Mouse (Mus musculus) cerebellum, postnatal 4 days (tissue): ENCODE measurements at regions not wholly inside any gene's neighbourhood (a gene's known extent, or its start where the extent isn't known, plus 50 kb on each side); places are given as distances from the start of the nearest gene placed in this dataset.
"Not testable (repeated sequence)": the region's sequence is repeated elsewhere in the genome, so short reads cannot be mapped to it uniquely, and the experiment has no call there.

Source experiments
- DNase-seq, 2 experiments: peaks; one replicate each; pipeline ENCODE4 v3.0.0; 2022; ENCODE audit warnings: low spot score in 2 of 2, mixed read lengths in 1 of 2

DNA sequence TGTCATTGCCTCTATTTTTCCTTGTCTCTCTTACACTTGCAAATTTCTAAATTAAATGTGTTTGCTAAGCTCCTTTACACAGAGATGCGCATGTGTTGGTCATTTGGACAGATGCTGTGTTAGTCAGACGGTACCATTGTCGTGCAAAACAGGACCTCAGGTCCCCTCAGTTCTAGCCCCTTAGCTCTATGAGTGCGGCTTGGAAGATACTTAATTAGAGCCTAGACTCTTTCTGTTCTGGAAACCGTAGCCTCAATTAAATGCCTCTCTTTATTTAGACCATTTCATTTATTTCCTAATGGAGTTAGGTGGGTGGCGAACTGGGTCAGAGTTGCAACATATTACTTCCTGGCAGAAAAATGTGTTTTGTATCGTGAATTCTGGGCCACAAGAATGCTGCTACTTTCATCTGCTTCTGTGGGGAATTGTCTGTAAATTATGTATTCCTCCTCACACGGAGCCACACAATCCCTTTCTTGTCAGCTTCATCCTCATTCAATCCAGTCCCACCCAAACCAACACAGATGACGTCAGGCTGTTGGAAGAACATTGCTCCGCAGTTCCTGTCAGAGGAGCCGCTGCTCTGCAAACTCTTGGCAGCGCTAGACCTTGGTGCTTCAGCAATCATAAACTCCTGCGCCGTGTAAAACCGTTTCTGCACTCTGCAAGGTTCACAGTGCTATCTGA, 345.4 kb upstream of the Nova1 start:
- DNase-seq = peak in 1 of 2 experiments; percentile 58

DNA sequence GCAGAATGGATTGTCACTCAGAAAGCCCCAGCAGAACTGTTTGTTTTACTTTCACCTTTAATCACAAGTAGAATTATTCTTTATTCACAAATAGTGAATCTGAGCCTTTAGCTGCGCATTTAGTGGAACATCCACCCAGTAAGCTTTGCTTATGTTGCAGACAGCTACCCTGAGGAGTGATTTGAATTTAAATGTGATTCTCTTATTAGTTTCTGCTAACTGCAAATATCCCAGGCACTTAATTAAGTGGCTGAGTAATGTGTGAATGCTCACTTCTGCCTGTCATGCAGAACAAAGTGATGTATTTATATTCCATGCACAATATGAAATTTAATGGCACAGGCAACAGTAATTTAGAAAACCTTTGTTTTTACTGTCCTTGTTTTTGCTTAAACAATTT, 344.4 kb upstream of the Nova1 start:
- no peak for DNase-seq

DNA sequence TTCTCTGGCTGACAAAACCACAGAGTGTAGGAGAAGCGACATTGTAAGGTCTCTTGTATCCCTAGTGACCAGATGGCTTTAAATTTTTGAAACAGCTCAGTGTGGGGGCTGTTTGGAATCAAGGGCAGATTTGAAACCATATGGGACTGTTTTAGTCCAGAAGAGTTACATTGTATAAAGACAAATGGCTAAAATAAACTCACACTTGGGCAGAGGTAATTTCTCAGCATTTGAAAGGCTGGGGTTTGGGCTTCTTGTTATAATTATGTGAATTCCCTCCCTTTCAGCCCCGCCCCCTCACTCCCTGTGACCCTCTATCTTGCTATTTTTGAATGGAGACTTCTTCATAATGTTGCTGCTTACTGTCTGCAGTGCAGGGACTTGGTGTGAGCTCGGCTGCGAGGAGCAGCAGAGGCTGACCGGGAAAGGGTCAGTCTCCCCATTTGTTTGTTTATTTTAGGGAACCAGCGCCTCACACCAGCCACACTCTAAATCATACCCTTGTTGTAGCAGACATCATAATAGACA, 344.0 kb upstream of the Nova1 start:
- peak in 1 of 2 experiments; percentile 14 for DNase-seq

DNA sequence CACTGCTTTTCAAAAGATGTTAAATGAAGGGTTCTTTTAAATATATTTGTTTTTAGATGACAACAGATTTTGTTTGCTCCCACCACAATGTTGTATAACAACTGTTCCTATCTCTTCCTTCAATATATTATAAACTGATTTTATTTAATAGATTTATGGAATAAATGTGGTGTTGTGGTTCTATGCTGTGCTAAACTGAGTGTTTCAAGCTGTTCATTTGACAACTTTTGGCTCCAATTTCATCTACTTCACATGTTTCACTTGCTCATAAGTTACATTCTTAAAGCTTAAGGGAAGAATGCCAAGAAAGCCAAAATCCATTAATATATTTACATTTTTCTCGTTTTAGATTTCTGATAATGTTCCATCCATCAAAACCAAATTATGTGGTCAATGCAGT, 341.9 kb upstream of the Nova1 start:
- DNase-seq = no peak

DNA sequence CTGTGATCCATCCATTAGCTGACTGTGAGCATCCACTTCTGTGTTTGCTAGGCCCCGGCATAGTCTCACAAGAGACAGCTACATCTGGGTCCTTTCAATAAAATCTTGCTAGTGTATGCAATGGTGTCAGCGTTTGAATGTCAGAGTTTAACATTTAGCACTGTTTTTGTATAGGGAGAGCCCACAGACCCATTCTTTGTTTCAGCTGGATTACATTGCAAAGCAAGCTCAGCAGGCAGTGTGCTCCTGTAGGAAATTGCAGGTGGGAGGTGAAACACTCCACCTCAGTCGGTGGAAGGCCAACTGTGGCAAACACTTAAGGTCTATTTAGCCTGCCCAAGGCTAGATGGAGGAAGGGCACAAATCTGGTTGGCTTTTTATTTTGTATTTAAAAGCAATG, 337.2 kb upstream of the Nova1 start:
- not testable (repeated sequence) for DNase-seq

DNA sequence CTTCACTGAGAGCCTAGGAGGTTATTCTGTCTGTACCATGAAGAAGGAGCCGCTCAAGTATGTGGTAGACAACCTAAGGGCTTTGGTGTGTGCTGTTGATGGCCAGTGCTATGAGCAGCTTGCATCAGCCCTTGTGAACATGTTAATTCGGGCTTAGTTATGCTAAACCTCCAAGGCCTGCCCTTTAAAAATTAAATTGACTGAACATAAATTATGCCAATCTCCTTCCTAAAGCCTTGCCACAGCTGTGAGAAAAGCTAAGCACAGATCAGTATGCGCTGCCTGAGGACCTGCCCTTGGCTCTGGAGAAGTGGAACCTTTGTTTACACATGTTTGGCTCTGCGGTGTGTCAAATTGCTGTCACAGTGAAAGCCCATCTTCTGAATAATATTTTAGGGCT, 321.9 kb upstream of the Nova1 start:
- no peak for DNase-seq

DNA sequence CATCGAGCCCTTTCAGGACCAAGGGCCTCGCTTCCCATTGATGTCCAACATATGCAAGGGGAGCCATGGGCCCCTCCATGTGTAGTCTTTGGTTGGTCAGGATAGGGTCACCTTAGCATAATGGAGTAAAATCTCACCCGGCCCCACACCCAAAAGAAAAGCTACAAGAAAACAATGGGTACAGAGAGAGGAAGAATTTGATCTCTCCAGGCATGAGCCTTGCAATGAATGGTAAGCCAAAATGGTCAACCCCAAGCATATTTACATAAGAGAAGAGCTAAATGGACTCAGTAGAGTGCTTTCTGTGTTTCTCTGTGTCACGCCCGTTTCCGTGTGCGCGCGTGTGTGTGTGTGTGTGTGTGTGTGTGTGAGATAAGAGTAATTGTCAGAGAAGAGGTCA, 311.1 kb upstream of the Nova1 start:
- DNase-seq = no peak

DNA sequence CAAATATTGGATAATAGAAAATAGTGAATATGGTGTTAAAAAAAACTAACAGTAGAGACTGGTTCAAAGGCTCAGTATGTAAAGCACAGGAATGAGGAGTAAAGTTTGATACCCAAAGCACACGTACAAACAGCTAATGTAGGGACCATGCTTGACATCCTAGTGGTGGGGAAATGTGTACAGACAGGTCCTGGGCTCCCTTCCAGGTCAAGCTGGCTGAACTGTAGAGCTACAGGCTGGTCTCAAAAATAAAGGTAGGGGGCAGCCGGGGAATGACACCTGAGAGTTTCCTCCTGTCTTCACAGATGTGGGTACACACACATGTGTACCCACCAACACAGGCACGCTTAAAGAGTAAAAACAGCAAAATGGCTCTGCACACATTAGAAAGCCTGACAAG, 309.9 kb upstream of the Nova1 start:
- no peak for DNase-seq

DNA sequence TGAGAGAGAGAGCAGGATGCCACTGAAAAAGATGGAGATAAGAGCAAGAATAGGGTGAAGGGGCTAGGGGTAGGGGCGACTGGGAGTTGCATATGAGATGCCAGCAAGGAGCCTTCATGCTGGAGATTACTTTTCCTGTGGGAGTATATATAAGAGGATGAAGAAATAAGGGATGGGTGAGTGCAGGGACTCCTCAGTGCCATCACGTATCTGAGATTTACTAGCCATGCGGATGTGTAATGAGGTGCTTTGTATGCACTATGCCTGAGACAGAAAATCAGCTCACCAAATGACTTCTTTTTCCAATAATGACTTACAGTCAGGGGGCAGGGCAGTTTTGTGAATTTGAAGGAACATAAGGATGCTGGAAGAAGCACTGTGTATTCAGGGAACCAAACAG, 302.7 kb upstream of the Nova1 start:
- no peak for DNase-seq

DNA sequence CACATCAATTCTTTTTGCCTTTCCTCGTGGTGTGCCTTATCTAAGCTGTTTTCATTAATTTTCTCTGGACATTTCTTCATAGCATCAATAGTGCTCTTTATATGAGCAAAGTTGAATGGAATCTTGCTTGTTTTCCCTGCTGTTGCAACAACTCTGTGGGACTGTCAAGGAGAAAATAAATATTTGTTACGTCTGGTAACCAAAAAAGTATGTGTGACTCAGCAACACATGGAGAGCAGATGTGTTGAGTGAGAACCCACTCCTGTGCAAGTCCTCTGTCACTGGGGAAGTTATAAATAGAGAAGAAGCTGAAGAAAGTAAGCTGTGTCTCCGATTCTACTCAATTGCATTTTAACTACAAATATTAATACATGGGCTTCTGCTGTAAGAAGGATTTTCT, 298.8 kb upstream of the Nova1 start:
- no peak for DNase-seq

DNA sequence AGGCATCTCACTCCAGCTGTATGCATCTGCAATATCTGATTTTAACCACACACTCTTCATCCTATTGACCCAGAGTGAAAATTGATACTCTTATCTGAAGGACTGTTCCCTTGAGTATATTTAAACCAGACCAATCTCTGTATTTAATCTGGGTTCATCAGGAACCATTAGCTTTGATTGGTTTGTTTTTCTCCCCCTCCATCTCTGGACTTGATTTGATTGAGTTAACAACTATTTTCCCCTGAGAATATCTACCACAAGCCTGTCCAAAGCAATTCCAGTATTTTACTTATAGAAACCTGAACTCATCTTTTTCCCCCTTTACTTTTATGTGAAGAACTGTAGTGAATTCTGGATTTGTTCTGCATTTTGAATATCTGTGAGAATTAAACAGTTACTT, 270.5 kb upstream of the Nova1 start:
- DNase-seq = no peak

DNA sequence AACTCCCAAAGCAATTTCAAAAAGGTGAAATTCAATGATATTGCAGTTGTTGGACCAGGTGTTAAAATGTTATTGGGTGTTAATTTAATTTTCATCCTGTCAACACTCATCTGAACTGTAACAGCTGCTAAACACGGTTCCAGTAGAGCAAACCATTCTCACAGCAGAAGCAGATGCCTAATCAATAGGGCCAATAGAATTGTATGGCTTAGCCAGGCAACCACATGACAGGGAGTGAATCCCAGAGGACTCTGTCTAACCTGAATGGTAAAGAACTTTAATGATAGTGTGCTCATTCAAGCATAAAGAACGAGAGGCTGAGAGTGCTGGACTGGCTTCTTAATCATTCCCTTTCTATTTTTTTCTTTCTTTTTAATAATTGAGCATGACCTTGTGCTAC, 256.2 kb upstream of the Nova1 start:
- no peak for DNase-seq

DNA sequence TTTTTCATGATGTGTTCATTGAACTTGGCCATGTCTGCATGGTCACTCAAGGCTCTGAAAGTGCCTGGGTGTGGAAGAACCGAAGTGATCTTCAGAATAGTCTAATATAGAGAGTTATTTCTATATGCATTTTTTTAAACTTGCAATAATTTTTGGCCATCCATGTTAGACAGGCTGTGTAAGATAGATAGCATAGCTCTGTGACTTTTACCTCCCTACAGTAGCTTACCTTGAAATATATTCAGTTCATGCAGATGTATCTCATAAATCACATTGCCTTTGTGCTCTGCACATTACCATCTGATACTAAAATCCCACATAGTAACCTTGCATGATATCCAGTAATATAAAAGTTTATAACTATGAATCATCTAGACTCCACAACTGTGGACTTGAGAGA, 233.7 kb upstream of the Nova1 start:
- no peak for DNase-seq

DNA sequence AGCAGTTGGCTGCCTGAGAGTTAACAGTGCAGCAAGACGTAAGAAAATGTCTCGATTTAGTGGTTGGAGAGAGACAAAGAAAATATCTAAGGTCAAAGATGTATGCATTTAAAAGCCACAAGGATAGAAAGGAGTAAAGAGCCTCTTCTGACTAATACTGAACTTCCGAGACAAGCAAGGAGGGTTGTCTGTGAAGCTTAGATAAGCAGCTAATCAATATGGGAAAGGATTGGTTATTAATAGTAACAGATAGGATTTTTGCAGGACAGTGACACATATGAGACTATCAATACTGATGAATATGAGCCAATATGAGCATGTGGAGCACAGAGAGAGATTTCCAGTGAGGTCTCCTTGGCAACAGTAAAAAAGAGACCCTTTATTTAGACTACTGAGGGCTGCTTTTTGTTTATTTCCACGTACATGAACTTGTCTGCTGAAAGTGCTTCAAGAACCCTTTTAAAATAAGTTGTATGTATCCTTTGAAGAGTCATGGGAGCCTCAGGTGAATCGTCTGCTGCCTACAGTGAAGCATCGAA, 202.2 kb upstream of the Nova1 start:
- no peak for DNase-seq

DNA sequence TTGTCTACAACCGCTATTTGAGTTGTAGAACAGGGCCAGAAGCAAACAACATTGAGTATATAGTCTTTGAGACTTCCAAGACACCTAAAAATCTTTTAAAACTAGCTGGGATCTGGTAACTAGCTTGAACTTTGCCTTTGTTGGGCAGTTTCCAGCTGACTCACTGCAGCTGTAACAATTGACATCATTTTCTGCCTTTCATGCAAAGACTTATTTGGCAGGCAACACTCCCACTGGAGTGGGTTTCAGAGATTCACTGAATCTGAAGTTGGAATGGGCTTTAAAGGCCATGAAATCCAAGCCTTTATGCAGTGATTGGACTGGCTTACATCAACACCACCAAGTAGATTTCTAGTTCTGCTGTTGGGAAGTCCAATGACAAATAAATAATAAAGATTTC, 173.6 kb upstream of the Nova1 start:
- DNase-seq = no peak

DNA sequence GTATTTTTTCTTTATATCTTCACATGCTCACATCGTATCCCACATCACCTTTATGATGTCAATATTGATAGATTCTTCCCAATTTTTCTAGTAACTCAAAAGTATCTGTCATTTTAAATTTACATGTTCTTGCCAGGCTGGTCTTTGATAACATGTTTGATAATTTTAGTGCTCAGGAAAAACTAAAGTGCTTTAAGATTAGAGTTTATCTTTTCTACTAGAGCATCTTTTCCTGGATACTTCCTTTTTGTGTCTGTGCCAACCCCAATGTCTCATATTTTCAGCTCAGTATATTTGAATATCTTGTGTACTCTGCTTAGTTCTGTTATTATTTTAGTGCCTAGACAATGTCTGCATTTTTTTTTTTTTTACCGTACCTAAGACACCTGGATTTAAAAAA, 170.2 kb upstream of the Nova1 start:
- DNase-seq = no peak

DNA sequence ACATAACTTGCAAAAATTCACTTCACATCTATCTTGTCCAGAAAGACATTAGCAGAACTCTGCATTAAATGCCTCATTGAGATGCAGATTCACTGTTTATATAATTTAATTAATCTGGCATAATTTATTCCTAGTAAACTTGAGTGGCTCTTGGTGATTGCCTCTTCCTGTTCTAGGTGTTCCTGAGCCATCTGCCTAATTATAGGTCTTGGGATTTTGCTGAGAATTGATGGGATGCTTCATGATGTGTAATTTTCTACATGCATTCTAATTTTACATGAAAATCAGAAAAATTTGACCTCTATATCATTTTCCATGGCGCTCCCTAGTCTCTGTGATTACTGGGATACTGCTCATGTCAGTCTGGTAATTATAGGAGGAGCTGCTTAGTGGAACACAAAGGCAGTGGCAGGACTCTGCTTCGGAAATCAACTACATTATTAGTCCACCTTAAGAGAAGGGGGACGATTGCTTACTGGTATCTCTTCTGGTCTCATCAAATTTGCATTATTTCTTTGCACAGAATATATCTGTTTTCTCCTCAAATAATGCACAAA, 131.6 kb upstream of the Nova1 start:
- no peak for DNase-seq

DNA sequence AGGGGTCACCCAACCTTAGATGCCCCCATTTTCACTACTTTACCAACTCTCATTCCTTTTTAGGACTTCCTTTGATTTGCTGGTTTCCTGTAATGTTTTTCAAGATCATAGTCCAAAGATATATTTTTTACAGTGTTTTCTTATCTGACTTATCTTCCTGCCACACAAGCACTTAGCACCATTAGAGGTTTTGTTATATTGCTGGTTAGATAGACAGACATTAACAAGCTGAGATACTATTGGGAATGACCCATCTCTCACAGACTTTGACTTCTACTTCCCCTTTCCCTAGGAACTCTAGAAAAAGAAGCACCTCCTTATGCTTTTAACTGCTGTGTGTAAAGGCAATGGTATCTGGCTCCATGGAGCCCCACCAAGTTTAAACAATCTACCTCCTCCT, 127.0 kb upstream of the Nova1 start:
- DNase-seq = no peak

DNA sequence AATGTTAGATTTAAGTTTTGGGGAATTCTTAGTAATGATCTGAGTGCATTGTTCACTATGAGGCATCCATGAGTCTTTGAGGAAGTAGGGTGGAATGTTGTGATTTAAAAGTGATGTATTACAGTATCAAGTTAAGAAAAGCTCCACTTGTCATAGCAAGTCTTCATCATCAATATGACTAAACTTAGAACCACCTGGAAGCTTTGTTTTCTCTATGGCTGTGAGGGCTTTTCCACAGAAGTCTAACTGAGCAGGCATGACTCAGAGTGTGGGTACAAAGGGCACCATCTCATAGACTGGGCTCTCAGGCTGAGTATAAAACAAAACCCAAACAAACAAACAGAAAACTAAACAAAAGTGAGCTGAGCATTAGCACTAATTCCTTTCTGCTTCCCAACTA, 112.4 kb upstream of the Nova1 start:
- DNase-seq = no peak

DNA sequence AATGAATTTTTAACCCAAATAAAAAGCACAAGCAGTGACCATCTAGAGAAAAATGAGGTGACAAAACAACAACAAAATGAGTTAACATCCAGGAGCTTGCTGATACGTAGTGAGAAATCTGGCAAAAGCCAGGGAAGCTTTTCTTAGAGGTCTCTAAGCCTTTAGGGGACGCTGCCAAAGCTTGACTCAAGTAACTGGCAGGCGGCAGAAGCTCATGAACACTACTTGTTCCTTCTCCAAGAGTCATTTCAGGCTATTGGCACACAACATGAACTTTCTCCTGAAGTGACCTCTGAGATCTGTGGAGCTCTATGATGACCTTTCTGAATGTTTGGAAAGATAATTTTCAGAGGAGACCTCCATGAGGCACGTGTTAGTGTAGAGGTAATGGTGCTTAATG, 98.6 kb upstream of the Nova1 start:
- DNase-seq = no peak

DNA sequence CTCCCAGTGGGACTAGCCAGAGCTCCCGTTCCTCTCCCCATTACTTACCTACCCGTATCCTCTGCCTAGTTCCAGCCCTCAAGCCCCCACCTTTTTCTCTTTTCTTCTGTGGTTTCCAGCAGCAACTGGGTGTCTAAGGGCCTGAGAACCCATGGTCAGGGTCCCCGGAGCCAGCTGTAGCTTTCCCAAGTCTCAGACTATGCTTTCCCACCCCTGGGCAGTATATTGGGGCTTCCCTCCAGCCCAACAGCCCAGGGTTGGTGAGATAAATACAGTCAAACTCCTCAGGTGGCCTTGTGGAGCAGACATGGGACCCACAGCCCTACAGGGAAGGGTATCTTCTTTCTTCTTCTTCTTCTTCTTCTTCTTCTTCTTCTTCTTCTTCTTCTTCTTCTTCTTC, 59.4 kb upstream of the Nova1 start:
- no peak for DNase-seq

DNA sequence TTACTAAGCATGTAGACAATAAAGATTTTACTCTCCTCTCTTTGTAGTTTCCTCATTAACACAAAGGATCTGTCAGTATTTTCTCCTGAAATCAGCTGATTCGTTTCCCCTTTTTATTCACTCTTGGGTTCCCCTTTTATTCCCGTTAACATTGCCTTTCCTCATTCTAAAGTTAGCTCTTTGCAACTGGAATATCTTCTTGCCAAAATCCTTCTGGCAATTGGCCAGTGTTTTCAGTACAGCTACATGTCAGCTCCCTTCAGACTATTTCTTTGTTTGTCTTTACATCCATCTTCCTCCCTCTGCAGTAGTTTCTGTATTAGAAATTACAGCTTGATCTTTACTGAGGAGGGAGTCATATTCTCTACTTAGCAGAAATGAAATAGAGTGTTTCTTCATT, 51.4 kb upstream of the Nova1 start:
- peak in 1 of 2 experiments; percentile 10 for DNase-seq
